Mouse (Mus musculus): Measurements from ENCODE around the gene Tuba1c.
A peak's percentile ranks its signal among the peaks of the same experiment; 100 is the strongest.
"Not testable (repeated sequence)": the region's sequence is repeated elsewhere in the genome, so short reads cannot be mapped to it uniquely, and the experiment has no call there.

Gene Tuba1c

GRCm38 (mm10) chr15:99031388-99031675 is 1.6 kb downstream of the Tuba1c start:
- DNase-seq, result no peak

- DNase-seq, result no peak
Observed at GRCm38 (mm10) chr15:99032041-99032725, 2.5 kb downstream of the Tuba1c start.

DNA sequence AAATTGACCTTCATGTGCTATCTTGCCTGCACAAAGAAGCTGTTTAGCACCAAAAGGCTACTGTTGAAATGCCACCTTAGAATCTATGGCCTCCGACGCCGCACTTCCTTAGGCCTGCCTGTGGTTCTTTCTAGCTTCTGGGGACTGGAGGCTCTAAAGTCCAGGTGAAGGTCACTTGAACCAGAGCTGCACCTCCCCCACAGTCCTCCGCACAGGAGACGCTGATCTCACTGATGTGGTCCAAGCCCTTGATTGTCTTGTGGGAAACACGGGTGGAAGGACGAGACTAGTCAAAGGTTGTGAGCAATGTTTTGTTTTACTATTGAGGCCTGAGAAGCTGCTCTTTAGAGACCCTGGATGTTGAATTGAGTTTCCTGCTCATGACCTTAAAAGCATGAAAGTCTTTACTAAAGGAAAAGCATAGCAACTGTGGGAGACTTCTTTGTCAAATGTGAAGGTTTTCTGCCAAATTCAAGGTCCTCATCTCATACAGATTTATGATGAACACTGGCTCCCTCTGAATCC is 3.1 kb downstream of the Tuba1c start:
- peak; percentile 64 for DNase-seq

DNA sequence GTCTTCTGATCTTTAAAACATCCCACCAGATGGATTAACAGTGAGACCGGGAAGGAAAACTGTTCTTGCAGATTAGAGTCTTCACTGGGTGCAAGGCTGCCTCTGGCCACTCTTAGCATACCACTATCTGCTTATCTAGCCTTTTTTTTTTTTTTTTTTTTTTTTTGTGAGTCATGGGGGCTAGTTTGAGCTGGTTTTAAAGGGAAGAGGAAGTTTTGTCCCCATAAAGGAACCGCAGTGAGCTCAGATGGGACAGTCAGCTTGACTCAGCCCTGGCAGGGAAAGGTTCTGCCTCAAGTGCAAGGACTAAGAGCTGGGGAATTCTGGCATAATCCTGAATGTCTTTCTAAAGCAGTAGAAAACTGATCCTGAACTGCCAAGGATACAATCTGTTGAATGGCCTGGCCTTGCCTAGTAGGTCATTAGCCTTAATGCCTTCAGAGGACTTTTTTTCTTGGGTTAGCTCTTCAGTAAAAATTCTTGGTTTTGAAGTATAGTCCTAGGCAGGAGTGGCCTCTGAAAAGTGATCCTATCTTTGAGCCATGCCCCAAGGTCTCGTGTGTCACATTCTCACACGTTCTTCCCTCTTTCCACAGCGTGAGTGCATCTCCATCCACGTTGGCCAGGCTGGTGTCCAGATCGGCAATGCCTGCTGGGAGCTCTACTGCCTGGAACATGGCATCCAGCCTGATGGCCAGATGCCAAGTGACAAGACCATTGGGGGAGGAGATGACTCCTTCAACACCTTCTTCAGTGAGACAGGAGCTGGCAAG is 4.0 kb downstream of the Tuba1c start:
- DNase-seq, result no peak

- DNase-seq, result peak; percentile 60
Observed at GRCm38 (mm10) chr15:99035431-99035830, 5.7 kb downstream of the Tuba1c start.

DNA sequence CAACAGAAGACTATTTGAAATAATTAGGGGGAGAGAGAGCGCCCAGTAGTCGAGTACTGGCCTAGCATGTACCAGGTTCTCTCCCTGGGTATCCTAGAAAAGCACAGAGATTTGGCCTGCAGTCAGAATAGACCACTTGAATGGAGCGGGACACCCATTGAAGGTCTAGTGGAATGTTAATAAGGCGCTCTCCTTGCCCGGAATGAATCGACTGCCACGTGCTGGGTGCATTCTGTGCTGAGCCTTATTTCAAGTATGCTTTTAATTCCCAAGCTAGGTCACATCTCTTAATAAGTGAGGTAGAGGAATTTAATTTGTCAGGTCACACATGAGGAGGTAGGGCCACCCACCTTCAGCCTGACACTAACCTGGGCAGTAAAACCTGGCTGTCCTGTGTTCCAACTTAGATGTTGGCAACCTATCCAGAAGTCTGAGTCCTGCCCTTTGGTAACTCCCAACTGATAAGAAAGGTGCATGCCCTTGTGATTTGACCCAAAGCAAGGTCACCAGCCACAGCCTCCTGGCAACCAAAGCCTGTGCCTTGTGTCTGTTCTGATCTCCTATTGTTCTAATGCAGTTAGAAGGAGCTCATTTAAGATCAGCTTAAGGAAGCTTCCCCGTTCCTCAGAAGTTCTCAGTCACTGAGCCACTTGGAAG is 6.7 kb downstream of the Tuba1c start:
- no peak for DNase-seq

DNA sequence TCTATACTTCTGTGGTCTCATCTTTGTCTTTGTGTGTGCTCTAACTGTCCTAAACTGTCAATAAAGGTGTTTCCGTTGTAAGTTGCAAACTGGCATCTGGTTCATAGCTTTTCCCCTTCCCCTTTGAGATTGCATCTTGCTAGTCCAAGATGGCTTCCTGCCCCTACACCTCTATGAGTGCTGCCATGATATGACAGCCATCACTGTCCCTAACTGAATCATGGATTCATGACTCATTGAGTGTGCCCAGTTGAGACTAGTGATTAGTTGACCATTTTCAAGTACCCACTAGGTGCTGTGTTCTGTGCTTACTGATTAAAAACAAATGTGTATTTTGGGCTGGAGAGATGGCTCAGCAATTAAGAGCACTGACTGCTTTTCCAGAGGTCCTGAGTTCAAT is 8.3 kb downstream of the Tuba1c start:
- no peak for DNase-seq

- no peak for DNase-seq
Observed at GRCm38 (mm10) chr15:99038797-99039196, 9.1 kb downstream of the Tuba1c start.

- DNase-seq, result no peak
Observed at GRCm38 (mm10) chr15:99039306-99039705, 9.6 kb downstream of the Tuba1c start.

DNA sequence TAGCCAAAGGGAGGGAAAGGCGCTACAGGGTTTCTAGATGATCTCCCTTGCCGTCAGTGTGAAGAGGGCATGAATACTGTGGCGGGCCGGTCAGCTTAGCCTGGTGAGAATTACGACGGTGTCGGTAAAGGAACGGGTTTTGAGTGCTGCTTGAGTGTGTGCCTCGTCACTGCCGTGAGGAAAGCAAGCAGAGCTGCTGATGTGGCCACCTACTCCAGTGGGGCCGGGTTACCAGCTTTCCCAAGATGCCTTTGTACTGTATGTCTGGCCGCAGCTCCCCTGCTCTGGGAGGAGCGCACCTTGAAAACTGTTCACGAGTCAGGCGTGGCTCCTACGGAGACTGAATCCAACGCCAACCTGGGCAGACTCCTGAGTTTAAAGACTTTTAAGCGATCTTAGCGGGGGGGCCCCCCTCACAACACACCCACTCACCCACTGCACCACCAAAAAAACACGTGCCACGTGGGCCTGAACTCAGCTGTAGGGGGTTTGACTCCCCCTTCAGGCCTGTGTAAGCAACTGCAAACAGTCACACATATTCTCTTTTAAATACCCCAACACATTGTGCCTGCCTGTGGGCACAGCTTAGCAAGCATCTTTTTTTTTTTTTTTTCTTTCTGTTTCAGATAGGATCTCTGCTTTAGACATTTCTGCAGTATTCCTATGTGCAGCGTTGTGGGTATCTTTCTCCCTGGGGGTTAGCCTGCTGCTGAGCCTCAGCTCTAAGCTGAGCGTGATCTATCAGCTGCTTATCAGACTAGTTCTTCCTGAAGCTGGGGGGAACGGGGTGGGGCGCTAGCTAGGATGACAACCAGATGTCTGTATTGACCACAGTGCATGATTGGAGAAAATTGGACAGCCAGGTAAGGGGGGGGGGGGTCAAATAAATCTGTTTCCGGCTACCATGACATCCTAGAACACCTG is 10.6 kb downstream of the Tuba1c start:
- DNase-seq, result no peak

- no peak for DNase-seq
Observed at GRCm38 (mm10) chr15:99040920-99041856, 11.5 kb downstream of the Tuba1c start.

- DNase-seq, result no peak
Observed at GRCm38 (mm10) chr15:99042334-99042733, 12.6 kb downstream of the Tuba1c start.

DNA sequence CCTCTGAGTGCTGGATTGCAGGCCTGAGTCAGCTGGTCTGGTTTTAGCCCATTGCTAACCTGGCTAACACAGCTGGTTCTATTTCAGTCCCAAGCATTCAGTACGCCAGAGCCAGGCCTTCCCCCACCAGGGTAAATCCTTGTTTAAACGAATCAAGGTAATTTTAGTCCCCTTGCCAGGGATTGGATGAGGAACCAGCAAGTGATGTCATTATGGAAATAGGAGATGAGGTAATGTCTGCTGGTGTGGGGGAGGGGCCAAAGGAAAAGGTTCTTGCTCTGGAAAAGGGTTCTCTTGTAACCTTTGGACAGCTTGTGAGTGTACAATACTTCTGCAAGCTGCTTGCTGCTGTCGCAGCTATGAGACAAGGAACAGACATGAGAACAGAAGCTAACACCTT is 15.2 kb downstream of the Tuba1c start:
- DNase-seq, result peak; percentile 62

- DNase-seq, result not testable (repeated sequence)
Observed at GRCm38 (mm10) chr15:99045734-99046133, 16.0 kb downstream of the Tuba1c start.

DNA sequence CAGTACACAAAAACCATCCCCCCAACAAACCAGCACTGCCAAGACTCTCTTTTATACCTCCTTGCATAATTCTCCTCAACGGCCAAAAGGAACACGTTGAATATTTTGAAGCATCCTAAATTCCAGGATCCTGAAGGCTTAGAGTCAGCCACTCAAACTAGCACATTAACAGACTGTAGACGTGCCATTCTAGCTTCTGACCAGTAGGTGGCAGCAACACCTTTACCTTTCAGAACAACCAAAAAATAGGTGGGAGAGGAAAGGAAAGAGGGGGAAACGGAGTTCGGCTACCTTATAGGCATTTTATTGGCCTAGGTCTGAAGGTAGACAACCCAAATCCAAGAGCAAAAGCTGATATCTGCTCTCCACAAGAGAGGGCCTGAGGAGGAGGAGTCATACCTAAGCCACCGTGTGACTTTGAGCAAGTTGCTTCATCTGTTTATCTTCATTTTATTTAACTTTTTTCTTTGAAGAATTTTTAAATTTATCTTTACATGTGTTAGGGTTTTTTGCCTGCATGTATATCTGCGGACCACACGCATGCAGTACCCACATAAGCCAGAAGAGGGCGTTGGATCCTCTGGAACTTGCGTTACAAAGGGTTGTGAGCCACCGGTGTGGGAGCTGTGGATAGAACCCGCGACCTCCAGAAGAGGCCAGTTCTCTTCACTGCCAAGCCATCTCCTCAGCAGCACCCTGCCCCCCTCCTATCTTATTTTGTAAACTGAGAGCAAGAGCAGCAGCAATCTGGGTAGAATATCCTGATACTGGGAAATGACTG is 20.0 kb downstream of the Tuba1c start:
- peak; percentile 59 for DNase-seq

GRCm38 (mm10) chr15:99053373-99053772 is 23.7 kb downstream of the Tuba1c start:
- DNase-seq, result no peak

DNA sequence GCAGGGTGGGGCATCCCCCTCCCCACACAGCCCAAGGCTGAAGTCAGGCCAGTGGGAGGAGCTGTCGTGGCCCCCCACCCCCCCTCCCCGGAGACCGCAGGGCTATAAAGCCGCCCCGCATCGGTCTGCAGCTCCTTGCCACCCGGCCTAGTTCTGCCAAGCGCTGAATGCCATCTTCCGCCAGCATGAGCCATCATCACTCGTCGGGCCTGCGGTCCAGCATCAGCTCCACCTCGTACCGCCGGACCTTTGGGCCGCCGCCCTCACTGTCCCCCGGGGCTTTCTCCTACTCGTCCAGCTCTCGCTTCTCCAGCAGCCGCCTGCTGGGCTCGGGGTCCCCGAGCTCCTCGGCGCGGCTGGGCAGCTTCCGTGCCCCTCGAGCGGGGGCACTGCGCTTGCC is 25.3 kb downstream of the Tuba1c start, which contains the start of gene Prph:
Gene Prph, plus strand, starts transcription at position 135 of the 400 bp plus-strand sequence.
- DNase-seq, result no peak

DNA sequence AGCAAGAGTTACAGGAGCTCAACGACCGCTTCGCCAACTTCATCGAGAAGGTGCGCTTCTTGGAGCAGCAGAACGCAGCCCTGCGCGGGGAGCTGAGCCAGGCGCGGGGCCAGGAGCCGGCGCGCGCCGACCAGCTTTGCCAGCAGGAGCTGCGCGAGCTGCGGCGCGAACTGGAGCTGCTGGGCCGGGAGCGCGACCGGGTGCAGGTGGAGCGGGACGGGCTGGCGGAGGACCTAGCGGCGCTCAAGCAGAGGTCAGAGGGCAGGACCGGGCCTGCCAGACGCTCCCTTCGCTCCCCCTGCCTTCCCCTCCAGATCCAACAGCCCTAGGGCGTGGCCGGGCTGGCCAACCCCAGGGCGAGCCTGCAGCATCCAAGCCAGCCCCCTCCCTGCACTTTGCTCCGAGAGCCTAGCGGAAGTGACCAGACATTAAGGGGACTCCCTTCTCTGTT is 25.8 kb downstream of the Tuba1c start:
- peak; percentile 48 for DNase-seq

- peak; percentile 46 for DNase-seq
Observed at GRCm38 (mm10) chr15:99056332-99056731, 26.6 kb downstream of the Tuba1c start.

DNA sequence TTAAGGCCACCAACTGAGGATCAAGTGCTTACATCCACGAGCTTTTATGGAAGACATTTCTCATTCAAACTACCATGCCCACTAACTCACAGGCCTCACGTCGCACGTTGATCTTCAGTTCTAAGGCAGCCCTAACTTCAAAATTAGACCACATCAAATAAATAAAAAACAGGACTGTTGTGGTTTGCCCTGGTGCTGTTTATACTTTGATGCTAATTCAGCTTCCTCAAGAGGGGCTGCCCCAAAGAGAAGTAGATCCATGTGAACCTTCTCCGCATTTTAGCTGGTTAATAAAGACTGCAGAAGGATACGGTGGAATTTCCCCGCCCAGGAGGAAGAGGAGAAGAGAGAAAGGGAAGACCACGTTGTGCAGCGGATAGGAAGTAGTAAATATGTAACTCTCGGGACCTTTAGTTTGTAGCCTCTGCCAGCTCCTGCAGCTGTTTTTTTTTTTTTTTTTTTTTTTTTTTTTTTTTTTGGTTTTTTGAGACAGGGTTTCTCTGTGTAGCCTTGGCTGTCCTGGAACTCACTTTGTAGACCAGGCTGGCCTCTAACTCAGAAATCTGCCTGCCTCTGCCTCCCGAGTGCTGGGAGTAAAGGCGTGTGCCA is 36.0 kb downstream of the Tuba1c start:
- no peak for DNase-seq
